Mouse (Mus musculus) forebrain, embryonic 10.5 days (tissue): ENCODE results near the gene Gm36210. TPM values are rescaled to one million over a fixed set of nuclear protein-coding genes. Genes with fewer than 3 reads are reported as not detected.
A peak's percentile ranks its signal among the peaks of the same experiment; 100 is the strongest.

Source experiments
- DNase-seq: peaks from one replicate; pipeline ENCODE4 v3.0.0-alpha.2; 2017; ENCODE audit warnings: low spot score; ENCODE audit errors: extremely low spot score
- H3K27ac ChIP-seq: fragments of 300-500 bp; sonication (generic); 2 replicates; pipeline ENCODE4 v1.5.1; 2016; ENCODE audit warnings: mild to moderate bottlenecking
- H3K27me3 ChIP-seq: fragments of 300-500 bp; sonication (generic); 2 replicates; pipeline ENCODE4 v1.6.1; 2016; ENCODE audit warnings: mild to moderate bottlenecking; ENCODE audit not compliant: poor library complexity, severe bottlenecking
- H3K36me3 ChIP-seq: fragments of 300-500 bp; sonication (generic); replicated peaks from 2 replicates; pipeline ENCODE4 v1.6.1; 2016; ENCODE audit warnings: mild to moderate bottlenecking, moderate library complexity
- H3K4me1 ChIP-seq: fragments of 300-500 bp; sonication (generic); 2 replicates; pipeline ENCODE4 v1.6.1; 2016
- H3K4me3 ChIP-seq: fragments of 300-500 bp; sonication (generic); 2 replicates; pipeline ENCODE4 v1.5.1; 2016; ENCODE audit warnings: mild to moderate bottlenecking, moderate library complexity
- H3K9me3 ChIP-seq: fragments of 300-500 bp; sonication (generic); 2 replicates; pipeline ENCODE4 v1.6.1; 2016; ENCODE audit warnings: mild to moderate bottlenecking, moderate library complexity
- WGBS: fragments of 180-500 bp; shearing (Covaris S2); methylation state at CpG from one replicate; pipeline ENCODE4 v1.1.7; 2016; 5-methylcytosine and 5-hydroxymethylcytosine counted together
- polyA plus RNA-seq: library from polyadenylated mRNA; unstranded; fragments of >200 nt; fragmentation: Nextera tagmentation; extraction: Ambion mirVana; gene quantifications from 2 replicates; pipeline ENCODE4 v1.2.1, GENCODE M21; 2016

Gene Gm36210
- polyA plus RNA-seq, 1 experiment from 2014 or later, result 0.22 TPM

DNA sequence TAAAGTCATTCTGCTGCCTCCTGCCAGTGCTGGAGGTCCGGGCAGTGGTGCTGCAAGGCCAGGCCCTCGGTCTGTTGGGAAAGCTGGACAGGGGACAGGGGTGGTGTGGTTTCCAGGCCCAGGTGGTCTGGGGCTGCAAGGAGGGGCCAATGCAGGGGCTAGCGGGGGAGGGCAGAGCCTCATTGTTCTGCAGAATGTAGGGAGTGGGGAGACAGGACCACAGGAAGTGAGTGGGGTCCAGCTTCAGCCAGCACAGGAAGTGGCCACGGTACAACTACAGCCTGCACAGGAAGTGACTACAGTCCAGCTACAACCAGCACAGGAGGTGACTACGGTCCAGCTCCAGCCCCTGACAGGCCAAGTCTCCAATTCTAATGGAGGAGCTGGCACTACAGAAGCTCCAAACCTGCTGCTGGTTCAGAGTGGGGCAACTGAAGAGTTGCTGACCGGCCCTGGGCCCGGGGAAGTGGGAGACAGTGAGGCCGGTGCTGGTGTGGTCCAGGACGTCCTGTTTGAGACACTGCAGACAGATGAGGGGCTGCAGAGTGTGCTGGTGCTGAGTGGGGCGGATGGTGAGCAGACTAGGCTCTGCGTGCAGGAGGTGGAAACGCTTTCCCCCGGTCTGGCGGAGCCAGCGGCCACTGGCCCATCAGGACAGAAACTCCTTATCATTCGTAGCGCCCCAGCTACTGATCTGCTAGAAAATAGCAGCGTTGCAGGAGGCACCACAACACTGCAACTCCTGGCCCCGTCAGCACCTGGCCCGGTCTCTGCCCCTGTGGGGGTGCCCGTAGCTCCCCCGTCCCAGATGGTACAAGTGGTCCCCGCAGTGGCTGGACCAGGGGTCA lies 14.9 kb upstream of the Gm36210 start:
- H3K4me1 ChIP-seq, result peaks cover 75% of the 10 kb centered on the region
- H3K36me3 ChIP-seq, result peaks cover 47% of the 10 kb centered on the region
- no peak for DNase-seq
- H3K4me3 ChIP-seq, result peak overlapping the region; percentile 53; the same call in 1 of the 2 replicates
- no peaks in the 10 kb centered on the region for H3K27me3 ChIP-seq
- H3K27ac ChIP-seq, result peak overlapping the region; percentile 92
- WGBS, result 68% methylated on average over 23 of the region's 23 CpGs
- H3K9me3 ChIP-seq, result peaks cover 4% of the 10 kb centered on the region; the same call in 1 of the 2 replicates

DNA sequence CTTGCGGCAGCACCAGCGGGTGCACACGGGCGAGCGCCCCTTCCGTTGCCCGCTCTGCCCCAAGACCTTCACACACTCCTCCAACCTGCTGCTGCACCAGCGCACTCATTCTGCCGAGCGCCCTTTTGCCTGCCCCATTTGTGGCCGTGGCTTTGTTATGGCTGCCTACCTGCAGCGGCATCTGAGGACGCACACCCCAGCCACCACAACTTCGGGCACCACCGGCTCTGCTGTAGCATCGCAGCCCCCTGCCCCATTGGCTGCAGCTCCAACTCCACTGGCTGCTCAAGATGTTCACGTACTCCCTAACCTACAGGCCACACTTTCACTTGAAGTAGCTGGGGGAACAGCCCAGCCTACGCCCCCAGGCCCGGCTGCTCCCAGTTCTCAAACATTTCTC lies 14.2 kb upstream of the Gm36210 start:
- Histone ChIP-seq H3K36me3 (peaks cover 47% of the 10 kb centered on the region), H3K4me1 (peaks cover 74% of the 10 kb centered on the region)

DNA sequence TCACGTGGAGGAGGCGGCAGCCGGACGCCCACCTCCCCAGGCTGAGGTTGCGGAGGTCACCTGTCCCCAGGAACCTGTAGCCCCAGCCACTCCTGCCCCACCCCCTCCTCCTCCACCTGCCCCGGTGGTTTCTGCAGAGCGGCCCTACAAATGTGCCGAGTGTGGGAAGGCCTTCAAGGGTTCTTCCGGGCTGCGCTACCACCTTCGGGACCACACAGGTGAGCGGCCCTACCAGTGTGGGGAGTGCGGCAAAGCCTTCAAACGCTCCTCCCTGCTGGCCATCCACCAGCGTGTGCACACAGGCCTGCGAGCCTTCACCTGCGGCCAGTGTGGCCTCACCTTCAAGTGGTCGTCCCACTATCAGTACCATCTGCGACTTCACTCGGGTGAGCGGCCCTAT lies 13.7 kb upstream of the Gm36210 start:
- Histone ChIP-seq H3K36me3 (peaks cover 47% of the 10 kb centered on the region), H3K9me3 (peaks cover 4% of the 10 kb centered on the region; the same call in 1 of the 2 replicates), H3K4me1 (peaks cover 69% of the 10 kb centered on the region), H3K27me3 (no peaks in the 10 kb centered on the region), H3K4me3 (no peak overlapping the region), H3K27ac (no peak overlapping the region)
- no peak for DNase-seq
- 90% methylated on average over 21 of the region's 21 CpGs for WGBS

More for the DNA sequence above, 14.2 kb upstream of the Gm36210 start:
- Histone ChIP-seq H3K4me3 (no peak overlapping the region), H3K9me3 (peaks cover 4% of the 10 kb centered on the region; the same call in 1 of the 2 replicates), H3K27me3 (no peaks in the 10 kb centered on the region), H3K27ac (peak overlapping the region; percentile 92)
- 86% methylated on average over 19 of the region's 19 CpGs for WGBS
- DNase-seq, result no peak

DNA sequence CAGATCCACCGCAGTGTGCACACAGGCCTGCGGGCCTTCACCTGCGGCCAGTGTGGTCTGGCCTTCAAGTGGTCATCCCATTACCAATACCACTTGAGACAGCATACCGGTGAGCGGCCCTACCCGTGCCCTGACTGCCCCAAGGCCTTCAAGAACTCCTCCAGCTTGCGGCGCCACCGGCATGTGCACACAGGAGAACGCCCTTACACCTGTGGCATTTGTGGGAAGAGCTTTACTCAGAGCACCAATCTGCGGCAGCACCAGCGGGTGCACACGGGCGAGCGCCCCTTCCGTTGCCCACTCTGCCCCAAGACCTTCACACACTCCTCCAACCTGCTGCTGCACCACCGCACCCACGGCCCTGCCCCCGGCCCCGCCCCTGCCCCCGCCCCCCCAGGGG lies 12.8 kb upstream of the Gm36210 start:
- Histone ChIP-seq H3K9me3 (peaks cover 4% of the 10 kb centered on the region; the same call in 1 of the 2 replicates), H3K4me1 (peaks cover 69% of the 10 kb centered on the region), H3K27ac (no peak overlapping the region), H3K4me3 (no peak overlapping the region), H3K27me3 (no peaks in the 10 kb centered on the region), H3K36me3 (peaks cover 47% of the 10 kb centered on the region)
- 85% methylated on average over 21 of the region's 21 CpGs for WGBS
- DNase-seq, result no peak

DNA sequence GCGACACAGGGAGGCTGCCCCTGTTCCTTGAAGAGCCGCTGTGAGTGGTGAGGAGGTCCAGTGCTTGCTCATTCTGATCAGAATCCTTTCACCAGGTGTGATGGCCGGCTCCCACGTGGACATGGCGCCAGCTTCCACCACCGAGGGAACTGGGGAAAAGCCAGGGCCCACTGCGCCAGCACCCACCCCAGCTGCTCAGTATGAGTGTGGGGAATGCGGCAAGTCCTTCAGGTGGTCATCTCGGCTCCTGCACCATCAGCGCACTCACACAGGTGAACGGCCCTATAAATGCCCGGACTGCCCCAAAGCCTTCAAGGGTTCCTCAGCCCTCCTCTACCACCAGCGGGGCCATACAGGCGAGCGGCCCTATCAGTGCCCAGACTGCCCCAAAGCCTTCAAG lies 12.4 kb upstream of the Gm36210 start:
- DNase-seq, result no peak
- WGBS, result 89% methylated on average over 15 of the region's 15 CpGs

DNA sequence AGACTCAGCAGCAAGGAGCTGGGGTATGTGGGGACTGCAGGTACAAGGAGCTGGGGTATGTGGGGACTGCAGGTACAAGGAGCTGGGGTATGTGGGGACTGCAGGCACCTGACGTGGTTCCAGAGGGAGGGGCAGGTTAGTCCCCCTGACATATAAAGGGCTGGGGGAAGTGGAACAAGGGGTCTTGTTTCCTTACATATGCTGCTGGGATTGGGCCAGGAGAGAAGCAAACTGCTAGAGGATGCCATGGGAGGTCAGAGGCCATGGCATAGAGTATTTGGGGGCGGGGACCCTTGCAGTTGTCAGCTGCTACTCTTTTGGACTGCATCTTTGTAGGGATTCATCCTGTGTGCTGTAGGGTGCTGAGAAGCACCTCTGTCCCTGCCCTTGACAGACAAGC lies 11.2 kb upstream of the Gm36210 start:
- H3K9me3 ChIP-seq, result no peaks in the 10 kb centered on the region; the same call in 1 of the 2 replicates
- DNase-seq, result no peak
- no peaks in the 10 kb centered on the region for H3K27me3 ChIP-seq
- 91% methylated on average over 2 of the region's 2 CpGs for WGBS
- no peak overlapping the region for H3K4me3 ChIP-seq
- peaks cover 47% of the 10 kb centered on the region for H3K36me3 ChIP-seq
- no peak overlapping the region for H3K27ac ChIP-seq
- H3K4me1 ChIP-seq, result peaks cover 53% of the 10 kb centered on the region

More for the DNA sequence above, 12.4 kb upstream of the Gm36210 start:
- H3K9me3 ChIP-seq, result no peaks in the 10 kb centered on the region; the same call in 1 of the 2 replicates
- H3K27ac ChIP-seq, result no peak overlapping the region
- H3K4me3 ChIP-seq, result no peak overlapping the region
- peaks cover 47% of the 10 kb centered on the region for H3K36me3 ChIP-seq
- peaks cover 65% of the 10 kb centered on the region for H3K4me1 ChIP-seq
- no peaks in the 10 kb centered on the region for H3K27me3 ChIP-seq

DNA sequence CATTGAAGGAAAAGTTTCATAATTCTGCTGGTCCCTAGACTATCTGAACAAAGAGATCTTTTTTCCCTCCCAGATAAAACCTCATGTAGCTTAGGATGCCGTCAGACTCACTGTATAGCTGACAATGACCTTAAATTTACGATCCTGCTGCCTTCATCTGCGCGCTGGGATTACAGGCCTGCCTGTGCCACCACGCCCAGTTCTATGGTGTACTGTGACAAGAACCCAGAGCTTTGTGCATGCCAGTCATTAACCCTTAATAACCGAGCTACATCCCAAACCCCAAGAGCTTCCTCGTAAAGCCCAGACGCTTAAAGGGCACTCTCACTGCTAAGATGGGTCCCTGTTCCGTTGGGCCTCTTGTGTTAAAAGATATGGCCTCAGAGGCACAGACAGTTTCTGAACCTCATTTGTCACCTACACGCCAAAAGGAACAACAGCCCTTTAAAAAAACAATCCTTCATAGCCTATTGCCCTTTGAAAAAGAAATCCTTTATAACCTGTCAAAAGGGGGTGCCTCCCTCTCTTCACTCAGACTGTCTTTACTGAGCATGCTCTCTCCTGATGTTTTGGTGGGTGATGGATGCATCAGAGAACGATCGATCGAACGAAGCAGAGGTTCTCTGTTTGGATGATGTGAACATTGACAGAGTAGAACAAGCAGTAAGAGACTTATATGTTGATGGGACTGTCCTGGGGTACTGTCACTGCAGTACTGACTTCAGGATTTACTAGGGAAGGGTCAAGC lies 9.5 kb upstream of the Gm36210 start:
- Histone ChIP-seq H3K4me3 (peak overlapping the region; percentile 79), H3K36me3 (peaks cover 37% of the 10 kb centered on the region), H3K9me3 (no peaks in the 10 kb centered on the region; the same call in 1 of the 2 replicates), H3K27ac (peak overlapping the region; percentile 100), H3K4me1 (peaks cover 37% of the 10 kb centered on the region), H3K27me3 (no peaks in the 10 kb centered on the region)
- DNase-seq, result no peak
- WGBS, result 29% methylated on average over 14 of the region's 14 CpGs

DNA sequence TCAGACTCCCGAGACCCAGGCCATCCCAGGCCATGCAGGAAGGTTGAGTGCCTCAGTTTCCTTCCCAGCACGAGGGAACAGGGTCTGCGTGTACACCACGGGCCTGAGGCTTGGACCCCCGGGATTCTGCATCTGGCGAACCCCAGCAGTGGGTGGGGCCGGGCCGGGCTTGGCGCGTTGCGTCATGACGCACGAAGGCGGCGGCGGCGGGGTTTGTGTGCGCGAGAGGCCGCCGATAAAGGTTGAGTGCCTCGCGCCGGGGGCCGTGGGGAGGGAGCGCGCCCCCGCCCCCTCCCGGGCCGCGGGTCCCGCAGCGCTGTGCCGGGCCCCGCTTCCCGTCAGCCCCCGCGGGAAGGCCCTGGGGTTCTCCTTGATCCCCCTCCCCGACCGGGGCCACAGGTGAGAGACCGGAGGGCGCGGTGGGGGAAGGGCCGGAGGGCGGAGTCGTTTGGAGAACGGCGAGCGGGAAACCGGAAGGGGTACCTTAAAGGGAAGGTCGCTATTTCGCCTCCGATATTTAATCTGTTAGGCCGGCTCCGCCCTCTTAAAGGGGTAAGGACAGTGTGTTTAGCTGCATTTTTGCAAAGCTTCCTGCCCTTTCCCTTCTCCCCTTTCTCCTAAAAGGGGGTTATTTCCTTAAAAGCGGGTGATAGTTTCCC lies 8.8 kb upstream of the Gm36210 start, which contains the start of gene Zfp628:
Gene Zfp628, plus strand, starts transcription at position 211 of the 659 bp plus-strand sequence.
- under 1% methylated on average over 56 of the region's 56 CpGs for WGBS
- DNase-seq, result peak; percentile 93
- Histone ChIP-seq H3K4me3 (peak within 1 kb of the TSS; percentile 79), H3K27me3 (no peaks in the 10 kb centered on the region; the same call in 1 of the 2 replicates), H3K36me3 (peaks cover 30% of the 10 kb centered on the region), H3K4me1 (peaks cover 30% of the 10 kb centered on the region), H3K27ac (peak within 1 kb of the TSS; percentile 100), H3K9me3 (no peaks in the 10 kb centered on the region; the same call in 1 of the 2 replicates)

DNA sequence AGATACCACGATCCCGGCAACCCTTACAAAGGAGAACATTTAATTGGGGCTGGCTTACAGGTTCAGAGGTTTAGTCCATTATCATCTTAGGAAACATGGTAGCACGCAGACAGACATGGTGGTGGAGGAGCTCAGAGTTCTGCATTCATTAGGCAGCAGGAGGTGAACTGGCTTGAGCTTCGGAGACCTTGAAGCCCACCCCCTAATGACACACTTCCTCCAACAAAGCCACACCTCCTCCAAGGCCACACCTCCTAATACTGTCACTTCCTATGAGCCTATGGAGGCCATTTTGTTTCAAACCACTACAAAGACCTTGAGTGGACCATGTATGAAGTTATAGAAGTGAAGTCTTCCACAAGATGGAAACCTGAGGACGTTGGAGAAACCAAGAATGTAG lies 5.9 kb upstream of the Gm36210 start:
- WGBS, result 71% methylated on average over 5 of the region's 5 CpGs
- no peak for DNase-seq

DNA sequence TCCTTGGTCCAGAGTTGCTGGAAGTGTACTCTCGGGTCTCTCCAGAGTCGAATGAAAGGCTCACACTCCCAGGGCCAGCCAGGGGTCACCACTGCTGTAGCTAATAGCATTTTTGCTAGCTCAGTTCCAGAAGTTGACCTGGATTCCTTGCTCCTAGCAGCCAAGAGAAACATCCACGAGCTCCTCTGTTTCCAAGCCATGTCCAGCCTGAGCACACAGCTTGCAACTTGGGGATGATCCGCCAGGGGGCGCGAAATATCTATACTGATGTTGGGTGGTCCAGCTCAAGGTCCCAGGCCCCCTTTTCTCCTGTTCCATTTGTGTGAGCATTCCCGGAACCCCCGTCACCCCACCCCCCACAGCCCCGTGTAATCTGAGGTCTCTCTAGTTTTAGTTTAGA lies 5.2 kb upstream of the Gm36210 start:
- Histone ChIP-seq H3K27me3 (peaks cover 18% of the 10 kb centered on the region), H3K27ac (no peak overlapping the region), H3K4me3 (no peak overlapping the region), H3K36me3 (no peaks in the 10 kb centered on the region), H3K4me1 (peaks cover 30% of the 10 kb centered on the region), H3K9me3 (no peaks in the 10 kb centered on the region)
- DNase-seq, result peak; percentile 68
- 39% methylated on average over 9 of the region's 9 CpGs for WGBS

More for the DNA sequence above, 5.9 kb upstream of the Gm36210 start:
- Histone ChIP-seq H3K4me3 (no peak overlapping the region), H3K27me3 (peaks cover 12% of the 10 kb centered on the region), H3K9me3 (no peaks in the 10 kb centered on the region), H3K36me3 (peaks cover 1% of the 10 kb centered on the region), H3K27ac (no peak overlapping the region), H3K4me1 (peaks cover 29% of the 10 kb centered on the region)

DNA sequence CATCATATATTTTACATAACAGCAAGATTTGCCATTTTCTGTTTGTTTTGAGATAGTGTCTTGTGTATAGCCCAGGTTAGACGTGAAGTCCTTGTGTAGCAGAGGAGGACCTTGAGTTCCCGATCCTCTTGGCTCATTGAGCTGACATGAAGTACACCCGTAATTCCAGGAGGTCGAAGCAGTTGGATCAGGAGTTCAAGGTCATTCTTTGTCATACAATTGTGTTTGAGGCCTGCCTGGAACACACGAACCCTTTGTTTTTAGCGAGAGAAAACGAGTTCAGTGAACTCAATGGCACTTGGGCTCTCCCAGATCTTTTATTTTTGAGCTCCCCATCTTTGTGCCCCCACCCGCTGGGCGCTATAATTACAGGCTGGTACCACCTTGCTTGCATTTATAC lies 3.9 kb downstream of the Gm36210 start:
- H3K27ac ChIP-seq, result no peak overlapping the region
- 82% methylated on average over 9 of the region's 9 CpGs for WGBS
- no peak for DNase-seq
- peaks cover 44% of the 10 kb centered on the region for H3K27me3 ChIP-seq
- peaks cover 38% of the 10 kb centered on the region for H3K4me1 ChIP-seq
- H3K36me3 ChIP-seq, result no peaks in the 10 kb centered on the region
- peaks cover 9% of the 10 kb centered on the region for H3K9me3 ChIP-seq
- H3K4me3 ChIP-seq, result no peak overlapping the region

DNA sequence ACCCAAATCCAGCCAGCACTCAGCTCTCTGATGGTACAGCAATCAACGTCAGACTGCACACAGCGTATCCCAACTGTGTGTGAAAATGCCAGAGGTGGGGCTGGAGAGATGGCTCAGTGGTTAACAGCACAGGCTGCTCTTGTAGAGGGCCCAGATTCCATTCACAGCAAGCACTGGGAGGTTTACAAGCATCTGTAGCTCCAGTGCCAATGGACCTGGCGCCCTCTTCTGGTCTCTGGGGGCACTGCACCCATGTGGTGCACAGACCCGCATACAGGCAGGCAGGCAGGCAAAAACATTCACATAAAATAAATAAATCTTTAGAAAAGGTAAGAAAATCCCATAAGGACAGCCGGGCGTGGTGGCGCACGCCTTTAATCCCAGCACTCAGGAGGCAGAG lies 5.1 kb downstream of the Gm36210 start:
- peak overlapping the region; percentile 39; the same call in 1 of the 2 replicates for H3K4me3 ChIP-seq
- peaks cover 25% of the 10 kb centered on the region for H3K4me1 ChIP-seq
- no peaks in the 10 kb centered on the region for H3K36me3 ChIP-seq
- H3K27ac ChIP-seq, result no peak overlapping the region
- H3K27me3 ChIP-seq, result peaks cover 37% of the 10 kb centered on the region
- WGBS, result 43% methylated on average over 8 of the region's 8 CpGs
- H3K9me3 ChIP-seq, result peaks cover 9% of the 10 kb centered on the region
- no peak for DNase-seq
